Mouse (Mus musculus) layer of hippocampus, adult 9-11 months (tissue): ENCODE measurements around the gene Hsd17b2.
"Not testable (repeated sequence)": the region's sequence is repeated elsewhere in the genome, so short reads cannot be mapped to it uniquely, and the experiment has no call there.

Experiments
- DNase-seq: peaks from one replicate; pipeline ENCODE4 v3.0.0; 2022

Hsd17b2 gene

GRCm38 (mm10) chr8:117715896-117716295, 14.2 kb downstream of the Hsd17b2 start:
- no peak for DNase-seq

- no peak for DNase-seq
These were observed 16.6 kb downstream of the Hsd17b2 start for GRCm38 (mm10) chr8:117718152-117718860.

GRCm38 (mm10) chr8:117726467-117726866, 24.8 kb downstream of the Hsd17b2 start:
- DNase-seq = no peak

GRCm38 (mm10) chr8:117727561-117727960, 25.9 kb downstream of the Hsd17b2 start:
- no peak for DNase-seq

- no peak for DNase-seq
These were observed 26.5 kb downstream of the Hsd17b2 start for GRCm38 (mm10) chr8:117728234-117728633.

GRCm38 (mm10) chr8:117730980-117731379, 29.3 kb downstream of the Hsd17b2 start:
- DNase-seq = no peak

GRCm38 (mm10) chr8:117736657-117737175, 35.0 kb downstream of the Hsd17b2 start:
- DNase-seq = no peak

- not testable (repeated sequence) for DNase-seq
These were observed 36.5 kb downstream of the Hsd17b2 start for GRCm38 (mm10) chr8:117738206-117738605.

GRCm38 (mm10) chr8:117740387-117740998, 38.8 kb downstream of the Hsd17b2 start:
- DNase-seq = no peak

- no peak for DNase-seq
These were observed 40.8 kb downstream of the Hsd17b2 start for GRCm38 (mm10) chr8:117742431-117743012.

- no peak for DNase-seq
These were observed 44.9 kb downstream of the Hsd17b2 start for GRCm38 (mm10) chr8:117746651-117747050.

GRCm38 (mm10) chr8:117747428-117747827, 45.7 kb downstream of the Hsd17b2 start:
- no peak for DNase-seq

GRCm38 (mm10) chr8:117747886-117748730, 46.4 kb downstream of the Hsd17b2 start:
- no peak for DNase-seq

- no peak for DNase-seq
These were observed 47.7 kb downstream of the Hsd17b2 start for GRCm38 (mm10) chr8:117749436-117749835.

- no peak for DNase-seq
These were observed 56.2 kb downstream of the Hsd17b2 start for GRCm38 (mm10) chr8:117757900-117758299.

GRCm38 (mm10) chr8:117762776-117763175, 61.1 kb downstream of the Hsd17b2 start:
- DNase-seq = no peak

- no peak for DNase-seq
These were observed 62.9 kb downstream of the Hsd17b2 start for GRCm38 (mm10) chr8:117764625-117765024.

- no peak for DNase-seq
These were observed 64.2 kb downstream of the Hsd17b2 start for GRCm38 (mm10) chr8:117765947-117766346.

GRCm38 (mm10) chr8:117768971-117769370, 67.3 kb downstream of the Hsd17b2 start:
- no peak for DNase-seq

GRCm38 (mm10) chr8:117771115-117771836, 69.6 kb downstream of the Hsd17b2 start:
- no peak for DNase-seq

- no peak for DNase-seq
These were observed 70.4 kb downstream of the Hsd17b2 start for GRCm38 (mm10) chr8:117772126-117772525.

- DNase-seq = no peak
These were observed 70.9 kb downstream of the Hsd17b2 start for GRCm38 (mm10) chr8:117772597-117772996.
